Mouse (Mus musculus) urinary bladder, adult 2 months (tissue): Measurements from ENCODE around the gene Col9a2. TPM values are rescaled to one million over a fixed set of nuclear protein-coding genes. Genes with fewer than 3 reads are reported as not detected.

ENCODE experiments used
- DNase-seq: peaks from one replicate; pipeline ENCODE4 v3.0.0; 2022; ENCODE audit warnings: low spot score
- polyA plus RNA-seq: library from polyadenylated mRNA; depleted of rRNA; stranded (reverse); fragments of >200 nt; gene quantifications from 2 replicates; pipeline ENCODE4 v1.2.3, GENCODE M21; 2012; rRNA removed

Col9a2 gene
- polyA plus RNA-seq = 0.17 and 0.21 TPM in 2 replicates

DNA sequence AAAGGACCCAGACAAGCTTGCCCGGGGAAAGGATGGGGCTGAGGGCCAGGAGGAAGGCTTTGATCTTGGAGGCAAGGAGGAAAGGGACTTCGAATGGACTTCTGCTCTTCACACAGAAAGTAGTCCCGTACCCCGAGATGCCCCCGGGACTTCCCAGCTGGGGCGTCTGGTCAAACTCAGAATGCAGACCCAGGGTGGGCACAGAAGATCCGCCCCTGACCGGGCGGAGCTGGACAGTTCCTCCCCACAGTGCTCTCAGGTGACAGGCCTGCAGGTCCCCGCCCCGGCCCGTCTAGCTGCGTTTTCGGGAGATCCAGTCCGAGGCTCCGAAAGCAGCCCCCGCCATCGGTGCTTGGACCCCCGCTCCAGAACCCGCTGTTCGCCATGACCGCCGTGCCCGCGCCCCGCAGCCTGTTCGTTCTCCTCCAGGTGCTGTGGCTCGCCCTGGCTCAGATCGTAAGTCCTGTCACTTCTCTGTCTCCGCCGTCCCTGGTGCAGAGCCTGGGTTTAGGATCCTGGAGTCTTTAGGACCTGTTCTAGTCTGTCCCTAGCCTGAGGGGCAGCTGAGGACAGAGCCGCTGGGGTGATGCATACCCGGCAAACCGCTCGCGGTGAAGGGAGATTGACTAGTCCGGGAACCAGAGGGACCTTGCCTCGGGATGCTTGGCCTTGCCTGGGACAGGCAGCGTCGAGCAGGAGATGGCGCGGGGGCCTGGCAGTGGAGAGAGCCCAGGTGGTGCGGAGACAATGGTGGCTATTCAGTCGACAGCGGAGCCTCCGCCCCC, at the start of gene Col9a2:
TSS of gene Col9a2 (plus strand) at position 55 of the 785 bp plus-strand sequence.
- DNase-seq = no peak

- DNase-seq = no peak
Observed at GRCm38 (mm10) chr4:120992284-120992683, 46.9 kb upstream of the Col9a2 start.

DNA sequence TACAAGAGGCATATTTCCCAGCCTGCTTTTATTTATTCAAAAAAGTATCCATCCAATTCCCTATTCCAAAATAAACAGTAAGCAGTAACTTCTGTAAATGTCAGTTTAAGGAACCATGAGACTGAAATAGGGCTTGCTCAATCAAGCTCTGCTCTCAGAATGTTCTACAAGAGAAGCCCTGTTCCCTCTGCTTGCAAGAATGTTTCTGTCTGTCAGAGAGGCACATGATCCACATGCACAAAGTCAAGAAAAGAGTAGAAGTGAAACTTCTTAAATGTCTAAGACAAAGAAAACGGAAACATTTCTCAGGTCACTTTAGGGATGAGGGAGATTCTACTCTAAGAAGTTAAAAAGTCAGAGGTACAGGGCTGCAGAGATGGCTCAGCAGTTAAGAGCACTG, 46.2 kb upstream of the Col9a2 start:
- no peak for DNase-seq

- no peak for DNase-seq
Observed at GRCm38 (mm10) chr4:120995911-120996310, 43.3 kb upstream of the Col9a2 start.

- no peak for DNase-seq
Observed at GRCm38 (mm10) chr4:121001042-121001441, 38.1 kb upstream of the Col9a2 start.

- no peak for DNase-seq
Observed at GRCm38 (mm10) chr4:121001659-121002058, 37.5 kb upstream of the Col9a2 start.

DNA sequence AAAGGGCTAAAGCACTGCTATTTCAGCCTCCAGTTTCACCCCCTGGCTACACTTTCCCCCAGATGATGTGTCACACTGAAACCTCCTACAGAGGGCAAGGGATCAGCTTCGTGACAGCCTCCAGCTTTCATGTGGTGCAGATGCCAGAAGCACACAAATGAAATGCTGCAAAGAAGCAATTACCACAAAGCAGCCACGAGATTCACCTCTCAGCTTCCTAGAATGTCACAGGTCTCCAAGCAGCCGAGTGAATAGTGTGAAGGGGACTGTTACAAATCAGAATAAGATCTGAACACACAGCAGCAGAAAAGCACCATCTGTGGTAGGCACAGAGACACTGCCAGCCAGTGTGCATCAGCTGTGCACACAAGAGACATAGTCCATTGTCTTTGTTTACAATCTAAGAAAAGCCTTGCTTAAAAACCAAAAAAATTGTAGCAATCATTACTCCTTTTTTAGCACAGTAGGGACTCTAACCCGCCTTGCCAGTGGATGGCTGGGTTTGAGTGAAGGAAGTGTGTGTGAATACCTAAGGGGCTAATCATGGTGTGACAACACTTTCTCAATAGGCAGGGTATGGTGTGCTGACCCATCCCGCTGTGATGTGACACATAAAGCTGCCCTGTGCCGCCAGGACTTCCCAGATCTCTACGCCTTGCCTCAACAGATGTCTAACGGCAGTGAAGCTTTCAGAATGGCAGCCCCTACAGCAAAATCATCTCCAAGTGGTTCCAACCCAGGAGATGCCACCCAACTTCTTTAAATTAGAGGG, 36.6 kb upstream of the Col9a2 start:
- DNase-seq = no peak

DNA sequence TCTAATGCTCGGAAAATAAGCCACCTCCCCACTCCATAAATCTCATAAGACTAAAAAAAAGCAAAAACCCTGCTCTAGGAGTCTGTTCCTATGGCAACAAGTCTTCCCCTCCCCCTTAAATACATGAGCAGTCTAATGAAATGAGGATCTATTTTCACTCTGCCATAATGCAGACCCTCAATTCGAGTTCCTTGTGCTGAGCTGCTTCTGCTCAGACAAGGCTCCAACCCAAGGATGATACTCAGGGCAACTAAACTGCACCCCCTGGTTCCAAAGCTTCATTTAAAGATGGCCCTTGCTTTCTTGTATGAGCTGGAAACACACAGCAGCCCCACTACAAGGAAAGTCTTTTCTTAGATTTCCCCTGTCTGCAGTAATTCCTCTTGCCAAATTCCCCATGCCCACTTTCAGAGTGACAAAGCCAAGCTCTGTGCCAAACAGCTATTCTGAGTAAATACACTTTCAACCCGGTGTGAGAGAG, 35.5 kb upstream of the Col9a2 start:
- no peak for DNase-seq

GRCm38 (mm10) chr4:121004679-121005078, 34.5 kb upstream of the Col9a2 start:
- DNase-seq = no peak

GRCm38 (mm10) chr4:121007006-121007405, 32.2 kb upstream of the Col9a2 start:
- no peak for DNase-seq

DNA sequence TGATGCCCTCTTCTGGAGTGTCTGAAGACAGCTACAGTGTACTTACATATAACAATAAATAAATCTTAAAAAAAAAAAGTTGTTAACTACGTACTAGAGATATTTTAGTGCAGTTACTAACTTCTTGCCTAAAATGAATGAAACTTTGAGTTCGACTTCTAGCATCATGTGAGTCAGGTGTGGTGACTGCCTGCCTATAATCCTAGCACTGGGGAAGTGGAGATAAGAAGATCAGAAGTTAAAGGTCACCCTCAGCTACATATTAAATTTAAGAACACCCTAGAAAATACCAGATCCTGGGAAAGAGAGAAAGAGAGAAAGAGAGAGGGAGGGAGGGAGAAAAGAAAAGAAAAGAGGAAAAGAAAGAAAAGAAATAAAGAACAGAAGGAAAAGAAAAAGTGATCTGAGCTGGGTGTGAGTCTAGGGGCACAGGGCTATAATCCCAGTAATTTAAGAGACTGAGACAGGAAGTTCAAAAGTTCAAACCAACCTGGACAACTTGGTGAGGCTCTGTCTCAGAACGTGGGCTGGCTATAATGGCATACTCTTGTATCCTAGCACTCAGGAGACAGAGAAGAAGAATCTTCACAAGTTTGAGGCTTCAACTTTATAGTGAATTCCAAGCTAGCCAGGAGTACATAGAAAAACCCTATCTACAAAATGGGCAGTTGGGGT, 31.0 kb upstream of the Col9a2 start:
- DNase-seq = no peak

DNA sequence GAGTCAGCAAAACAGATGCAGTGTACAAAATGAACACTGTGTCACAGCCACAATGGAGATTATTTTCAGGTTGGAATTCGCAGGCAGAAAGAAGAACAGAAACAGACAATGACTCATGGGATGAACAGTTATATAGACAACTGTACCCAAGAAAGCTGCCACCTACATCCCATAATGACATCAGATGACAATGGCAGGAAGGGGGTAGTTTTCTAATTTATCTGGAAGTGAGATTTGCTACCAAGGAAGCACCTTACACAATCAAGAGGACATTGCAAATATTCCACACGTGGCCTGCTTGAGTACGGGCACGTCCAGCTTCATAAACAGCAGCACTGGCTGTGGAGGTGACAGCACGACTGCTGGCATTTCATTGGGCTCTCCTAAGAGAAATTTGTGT, 30.0 kb upstream of the Col9a2 start:
- DNase-seq = no peak

- no peak for DNase-seq
Observed at GRCm38 (mm10) chr4:121010770-121011549, 28.2 kb upstream of the Col9a2 start.

- DNase-seq = no peak
Observed at GRCm38 (mm10) chr4:121014594-121015267, 24.5 kb upstream of the Col9a2 start.

GRCm38 (mm10) chr4:121015268-121015659, 23.9 kb upstream of the Col9a2 start:
- no peak for DNase-seq

DNA sequence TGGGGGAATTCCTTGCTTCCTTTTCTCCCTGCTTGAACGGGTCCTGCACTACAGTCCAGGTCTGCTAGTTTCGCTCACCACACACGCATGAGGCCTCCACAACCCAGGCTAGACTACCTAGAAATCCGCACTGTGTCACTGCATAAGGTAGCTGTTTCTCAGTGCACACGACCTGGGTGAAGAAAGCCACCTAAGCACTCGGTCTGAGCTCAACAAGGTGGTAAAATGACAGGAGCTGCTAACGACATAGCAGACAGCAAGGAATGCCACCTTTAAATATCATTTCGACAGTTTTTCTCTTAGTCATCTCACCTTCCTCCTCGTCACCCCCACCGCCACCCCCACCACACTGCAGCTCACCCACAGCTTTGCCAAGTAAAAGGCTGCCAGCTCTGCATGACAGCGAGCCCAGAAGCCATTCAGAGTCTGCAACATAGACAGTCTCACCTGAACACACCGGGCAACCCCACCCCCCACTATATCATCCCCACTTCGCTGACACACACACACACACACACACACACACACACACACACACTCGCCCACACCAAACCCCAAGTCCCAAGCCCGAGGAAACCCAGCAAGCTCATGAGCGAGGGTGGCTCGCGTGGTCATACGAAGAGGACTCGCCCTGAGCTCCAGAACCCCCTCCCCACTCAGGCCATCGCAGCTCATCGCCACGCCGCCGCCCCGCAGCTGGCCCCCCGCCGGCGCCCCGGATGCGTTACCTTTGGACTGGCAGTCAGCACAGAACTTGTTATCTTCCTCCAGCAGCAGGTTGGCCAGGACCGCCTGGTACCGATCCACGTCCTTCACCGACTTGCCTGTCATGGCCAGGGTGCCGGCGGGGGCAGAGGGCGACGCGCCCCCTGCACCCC, 22.9 kb upstream of the Col9a2 start:
- no peak for DNase-seq

DNA sequence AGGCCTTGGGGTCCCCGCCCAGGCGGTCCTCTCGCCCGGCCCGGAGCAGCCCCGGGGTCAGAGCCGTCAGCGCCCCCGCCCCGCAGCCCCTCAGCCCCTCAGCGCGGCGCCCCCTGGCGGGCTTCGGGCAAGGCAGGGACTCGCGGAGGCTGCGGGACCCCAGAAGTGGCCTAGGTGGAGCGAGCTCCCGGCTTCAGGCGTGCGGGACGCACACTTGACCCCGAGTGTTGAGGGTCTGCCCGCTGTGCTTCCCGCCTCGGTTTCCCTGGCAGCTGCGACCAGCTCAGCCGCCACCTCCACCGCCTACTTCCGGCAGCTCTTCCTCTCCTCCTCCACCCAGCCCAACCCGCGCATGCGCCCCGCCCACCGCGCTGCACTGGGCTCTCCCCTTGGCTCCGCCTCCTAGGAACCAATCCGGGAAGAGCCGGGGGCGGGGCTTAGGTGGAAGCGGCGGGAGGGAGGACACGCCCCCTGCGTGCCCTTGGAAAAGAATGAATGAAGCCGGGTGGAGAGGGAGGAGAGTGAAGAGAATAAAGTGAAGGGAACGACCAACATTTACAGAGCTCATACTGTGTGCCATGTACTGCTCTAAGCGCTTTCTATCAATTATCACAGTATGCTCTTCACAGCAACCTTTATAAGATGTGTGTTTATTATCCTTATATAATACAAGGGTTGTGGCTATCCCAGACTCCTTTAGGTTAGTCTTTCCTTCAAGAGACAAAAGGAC, 22.1 kb upstream of the Col9a2 start, which contains the start of gene Smap2:
TSS of gene Smap2 (minus strand) at position 320 of the 730 bp plus-strand sequence.
- DNase-seq = peak; percentile 97

GRCm38 (mm10) chr4:121018250-121018649, 20.9 kb upstream of the Col9a2 start:
- no peak for DNase-seq
